Mouse (Mus musculus) frontal cortex, postnatal 25 days (tissue): ENCODE results near the gene Kcnh6.
"Not testable (repeated sequence)": the region's sequence is repeated elsewhere in the genome, so short reads cannot be mapped to it uniquely, and the experiment has no call there.

Experiments
- DNase-seq, 2 experiments: peaks; one replicate each; pipeline ENCODE4 v3.0.0; 2022; ENCODE audit warnings: low spot score in 2 of 2

The Kcnh6 gene

GRCm38 (mm10) chr11:106013556-106014225 is 5.8 kb downstream of the Kcnh6 start:
- DNase-seq, result peak in 1 of 2 experiments; percentile 34

- no peak for DNase-seq
Observed at GRCm38 (mm10) chr11:106016440-106016839, 8.5 kb downstream of the Kcnh6 start.

DNA sequence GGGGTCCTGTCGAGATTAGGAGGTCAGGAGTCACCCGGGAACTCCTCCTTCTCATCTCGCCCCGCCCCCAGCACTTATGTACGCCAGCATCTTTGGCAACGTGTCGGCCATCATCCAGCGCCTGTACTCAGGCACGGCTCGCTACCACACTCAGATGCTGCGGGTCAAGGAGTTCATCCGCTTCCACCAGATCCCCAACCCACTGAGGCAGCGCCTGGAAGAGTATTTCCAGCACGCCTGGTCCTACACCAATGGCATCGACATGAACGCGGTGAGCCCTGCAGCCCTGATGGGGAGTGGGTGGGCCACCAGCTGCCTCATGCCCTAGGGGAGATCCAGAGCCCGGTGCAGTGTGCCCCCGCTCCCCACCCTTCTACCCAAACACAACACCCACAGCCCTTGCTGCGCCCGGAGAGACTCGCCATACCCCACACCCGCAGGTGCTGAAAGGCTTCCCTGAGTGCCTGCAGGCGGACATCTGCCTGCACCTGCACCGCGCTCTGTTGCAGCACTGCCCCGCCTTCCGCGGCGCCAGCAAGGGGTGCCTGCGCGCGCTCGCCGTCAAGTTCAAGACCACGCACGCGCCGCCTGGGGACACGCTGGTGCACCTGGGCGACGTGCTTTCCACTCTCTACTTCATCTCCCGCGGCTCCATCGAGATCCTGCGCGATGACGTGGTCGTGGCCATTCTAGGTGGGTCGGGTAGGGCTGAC is 12.3 kb downstream of the Kcnh6 start:
- peak; percentile 27 to 45 for DNase-seq

GRCm38 (mm10) chr11:106025774-106026173 is 17.9 kb downstream of the Kcnh6 start:
- no peak for DNase-seq

GRCm38 (mm10) chr11:106026465-106027151 is 18.7 kb downstream of the Kcnh6 start:
- DNase-seq, result peak; percentile 56 to 62

GRCm38 (mm10) chr11:106027607-106028006 is 19.7 kb downstream of the Kcnh6 start:
- DNase-seq, result no peak

GRCm38 (mm10) chr11:106032074-106032473 is 24.1 kb downstream of the Kcnh6 start:
- DNase-seq, result not testable (repeated sequence)

GRCm38 (mm10) chr11:106033491-106033919 is 25.6 kb downstream of the Kcnh6 start:
- no peak for DNase-seq

GRCm38 (mm10) chr11:106034986-106035385 is 27.1 kb downstream of the Kcnh6 start:
- DNase-seq, result no peak

GRCm38 (mm10) chr11:106036548-106037417 is 28.9 kb downstream of the Kcnh6 start, which contains the start of gene Dcaf7:
Gene Dcaf7, plus strand, starts transcription at chr11:106036872.
- DNase-seq, result peak; percentile 99 to 100

- peak in 1 of 2 experiments; percentile 53 for DNase-seq
Observed at GRCm38 (mm10) chr11:106037418-106037751, 29.5 kb downstream of the Kcnh6 start.

GRCm38 (mm10) chr11:106044349-106044748 is 36.4 kb downstream of the Kcnh6 start:
- DNase-seq, result no peak

GRCm38 (mm10) chr11:106045256-106045655 is 37.3 kb downstream of the Kcnh6 start:
- DNase-seq, result no peak

DNA sequence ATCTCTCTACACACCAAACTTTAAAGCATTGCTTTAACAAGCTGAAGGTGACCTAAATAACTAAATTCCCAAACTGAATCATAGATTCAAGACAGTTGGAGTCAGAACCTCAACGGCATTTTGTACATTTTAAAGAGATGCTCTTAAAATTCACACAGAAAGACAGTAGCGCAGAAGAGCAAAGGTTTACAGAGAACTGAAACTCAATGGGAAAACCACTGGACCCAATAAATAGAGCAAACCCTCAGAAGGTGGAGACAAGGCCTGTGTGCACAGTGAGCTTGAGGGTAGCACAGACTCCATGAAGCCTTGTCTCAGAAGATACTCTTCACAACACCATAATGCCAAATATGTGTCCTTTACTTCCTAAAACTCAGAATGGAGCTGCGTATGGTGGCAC is 37.9 kb downstream of the Kcnh6 start:
- DNase-seq, result no peak

DNA sequence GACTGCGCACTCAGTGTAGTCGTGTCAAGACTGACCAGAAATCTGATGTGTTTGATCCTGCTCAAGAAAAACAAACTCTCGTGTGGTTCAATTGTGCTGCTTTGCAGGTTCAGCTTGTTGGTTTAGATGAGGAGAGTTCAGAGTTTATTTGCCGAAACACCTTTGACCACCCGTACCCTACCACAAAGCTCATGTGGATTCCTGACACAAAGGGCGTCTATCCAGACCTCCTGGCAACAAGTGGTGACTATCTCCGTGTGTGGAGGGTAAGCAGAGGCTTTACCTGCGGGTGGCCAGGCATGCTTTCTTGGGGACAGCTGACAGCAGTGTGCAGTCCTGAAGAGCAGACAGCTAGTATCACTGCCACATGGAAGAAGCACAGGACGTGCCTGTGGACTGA is 38.7 kb downstream of the Kcnh6 start:
- DNase-seq, result no peak

DNA sequence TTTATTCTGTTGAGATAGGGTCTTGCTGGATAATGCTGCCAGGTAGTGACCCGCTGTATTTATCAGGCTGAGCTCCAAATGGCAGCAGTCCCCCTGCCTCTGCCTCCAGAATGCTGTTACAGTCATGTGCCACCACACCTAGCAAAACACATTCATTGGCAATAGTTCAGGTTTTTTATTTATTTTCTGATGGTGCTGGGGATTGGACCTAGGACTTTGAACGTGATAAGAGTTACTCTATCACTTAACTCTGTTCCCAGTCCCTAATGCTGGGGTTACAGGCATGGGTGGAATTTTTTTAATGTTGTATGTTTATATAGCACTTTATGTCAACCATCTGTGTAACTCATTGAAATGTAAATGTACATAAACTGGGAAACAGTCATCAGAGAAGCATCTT is 46.0 kb downstream of the Kcnh6 start:
- no peak for DNase-seq

DNA sequence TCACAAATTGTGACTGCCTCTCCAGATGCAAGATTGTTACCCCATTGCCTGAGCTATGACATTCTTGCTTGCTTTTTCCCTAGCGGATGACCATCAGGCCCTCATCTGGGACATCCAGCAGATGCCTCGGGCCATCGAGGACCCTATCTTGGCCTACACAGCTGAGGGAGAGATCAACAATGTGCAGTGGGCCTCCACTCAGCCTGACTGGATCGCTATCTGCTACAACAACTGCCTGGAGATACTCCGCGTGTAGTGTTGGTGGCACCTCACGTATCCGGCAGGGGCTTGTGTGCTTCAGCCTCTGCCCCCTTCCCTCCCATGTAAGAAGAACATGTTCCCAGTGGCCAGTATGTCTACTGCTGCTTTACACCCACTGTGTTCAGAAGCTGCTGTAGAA is 46.7 kb downstream of the Kcnh6 start:
- DNase-seq, result no peak

DNA sequence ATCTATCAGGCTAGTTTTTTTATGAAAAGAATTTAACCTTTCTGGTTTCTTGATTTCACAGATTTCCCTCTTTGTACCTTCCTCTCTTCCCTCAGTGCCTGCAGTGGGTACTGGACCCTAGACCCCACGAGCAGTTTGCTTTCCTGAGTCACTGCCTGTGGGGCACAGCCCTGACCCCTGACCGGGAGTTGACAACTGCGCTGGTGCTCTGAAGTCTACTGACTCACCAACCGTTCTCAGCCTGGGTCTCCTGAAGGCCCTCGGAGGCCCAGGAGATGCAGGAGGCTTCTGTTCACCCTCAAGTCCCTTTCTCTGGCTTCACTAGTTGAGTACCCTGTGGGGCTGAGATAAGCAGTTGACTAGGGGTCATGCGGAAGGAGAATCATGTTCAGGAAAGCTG is 47.4 kb downstream of the Kcnh6 start:
- DNase-seq, result no peak

DNA sequence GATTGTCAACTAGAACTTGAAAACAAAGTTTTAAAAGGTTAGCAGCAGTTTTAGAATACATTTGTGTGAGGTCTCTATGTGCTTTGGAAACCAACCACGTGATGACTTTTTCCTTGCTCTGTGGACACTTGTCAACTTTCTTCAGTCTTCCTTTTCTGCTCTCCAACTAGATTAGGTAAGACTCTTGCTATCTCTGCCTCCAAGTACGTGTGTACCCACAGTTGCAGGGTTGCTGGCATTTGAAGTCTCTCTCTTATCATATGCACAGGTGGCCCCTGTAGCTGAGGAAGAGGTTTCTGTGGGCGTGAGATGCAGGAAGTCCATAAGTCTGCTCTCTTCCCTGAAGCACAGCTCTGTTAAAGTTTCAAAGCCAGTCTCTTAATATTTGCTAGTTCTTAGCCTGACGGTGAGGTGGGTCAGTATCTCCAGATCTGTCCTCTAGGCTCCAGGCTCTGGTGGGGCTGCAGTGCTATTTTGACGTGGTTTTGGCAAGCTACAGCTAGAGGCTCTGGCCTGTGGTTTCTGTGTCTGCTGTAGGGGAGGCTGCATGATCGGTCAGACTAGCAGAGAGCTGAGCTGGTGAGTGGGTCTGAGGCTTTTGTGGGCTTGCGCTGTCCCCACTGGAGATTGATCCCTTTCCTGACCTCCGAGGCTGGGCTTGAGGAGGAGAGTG is 49.0 kb downstream of the Kcnh6 start:
- DNase-seq, result no peak

DNA sequence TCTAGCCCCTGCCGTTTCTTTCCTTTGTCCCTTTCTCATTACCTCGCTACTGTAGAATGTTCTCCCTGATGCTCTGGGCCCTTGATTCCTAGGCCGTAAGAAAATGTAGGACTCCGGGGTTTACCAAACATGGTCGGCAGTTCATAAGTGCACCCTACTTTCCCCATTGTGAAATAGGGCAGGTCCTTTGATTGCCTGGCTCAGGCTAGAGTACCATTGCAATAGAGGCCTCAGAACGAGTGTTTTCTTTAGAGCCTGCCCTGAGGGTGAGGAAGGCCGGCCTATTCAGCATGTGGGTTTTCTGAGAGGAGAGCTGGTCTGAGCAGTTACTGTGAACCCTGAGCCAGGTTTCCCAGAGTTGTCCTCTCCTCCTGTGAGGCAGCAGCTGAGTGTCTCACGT is 50.1 kb downstream of the Kcnh6 start:
- DNase-seq, result no peak

DNA sequence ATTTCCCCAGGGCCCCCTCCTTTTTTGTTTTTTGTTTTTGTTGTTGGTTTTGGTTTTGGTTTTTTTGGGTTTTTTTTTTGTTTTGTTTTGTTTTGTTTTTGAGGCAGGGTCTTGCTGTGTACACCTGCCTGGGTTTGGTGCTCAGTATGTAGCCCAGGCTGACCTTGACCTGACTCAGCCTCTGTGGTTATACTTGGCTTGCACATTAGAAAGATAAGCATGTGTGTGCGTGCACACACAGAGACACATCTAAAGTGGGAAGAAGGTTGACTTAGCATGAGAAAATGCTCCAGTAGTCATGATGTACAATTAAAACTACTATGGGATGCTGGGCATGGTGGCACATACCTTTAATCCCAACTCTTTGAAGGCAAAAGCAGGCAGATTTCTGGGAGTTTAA is 52.6 kb downstream of the Kcnh6 start:
- no peak for DNase-seq
